Mouse (Mus musculus) limb, embryonic 13.5 days (tissue): ENCODE data around the gene Grk2. TPM values are rescaled to one million over a fixed set of nuclear protein-coding genes. Genes with fewer than 3 reads are reported as not detected.

Experiments used
- ATAC-seq: fragments of 200-750 bp; cut with Nextera tagmentation; 2 replicates; pipeline ENCODE4 v1.8.0; 2017; ENCODE audit warnings: low read depth, moderate number of reproducible peaks, moderate TSS enrichment; ENCODE audit not compliant: low FRiP score
- H3K27ac ChIP-seq: fragments of 300-500 bp; sonication (generic); 2 replicates; pipeline ENCODE4 v1.5.1; 2015; ENCODE audit warnings: inconsistent platforms, mild to moderate bottlenecking, moderate library complexity
- H3K27me3 ChIP-seq: fragments of 300-500 bp; sonication (generic); 2 replicates; pipeline ENCODE4 v1.6.1; 2015; ENCODE audit warnings: mild to moderate bottlenecking, inconsistent platforms
- H3K36me3 ChIP-seq: fragments of 300-500 bp; sonication (generic); 2 replicates; pipeline ENCODE4 v1.6.1; 2015; ENCODE audit warnings: inconsistent platforms, mild to moderate bottlenecking, moderate library complexity
- H3K4me1 ChIP-seq: fragments of 300-500 bp; sonication (generic); 2 replicates; pipeline ENCODE4 v1.6.1; 2015; ENCODE audit warnings: inconsistent platforms
- H3K4me2 ChIP-seq: fragments of 300-500 bp; sonication (generic); replicated peaks from 2 replicates; pipeline ENCODE4 v1.6.1; 2015; ENCODE audit warnings: inconsistent platforms, mild to moderate bottlenecking, moderate library complexity
- H3K4me3 ChIP-seq: fragments of 300-500 bp; sonication (generic); 2 replicates; pipeline ENCODE4 v1.5.1; 2015; ENCODE audit warnings: moderate library complexity, mild to moderate bottlenecking, inconsistent platforms
- H3K9ac ChIP-seq: fragments of 300-500 bp; sonication (generic); 2 replicates; pipeline ENCODE4 v1.6.1; 2015; ENCODE audit warnings: mild to moderate bottlenecking, inconsistent platforms
- H3K9me3 ChIP-seq: fragments of 300-500 bp; sonication (generic); 2 replicates; pipeline ENCODE4 v1.6.1; 2016; ENCODE audit warnings: inconsistent platforms
- WGBS: fragments of 180-500 bp; shearing (Covaris S2); methylation state at CpG from one replicate; pipeline ENCODE4 v1.1.7; 2015; 5-methylcytosine and 5-hydroxymethylcytosine counted together
- polyA plus RNA-seq: library from polyadenylated mRNA; unstranded; fragments of >200 nt; fragmentation: Nextera tagmentation; extraction: Ambion mirVana; gene quantifications from 2 replicates; pipeline ENCODE4 v1.2.1, GENCODE M21; 2015

Gene Grk2
- polyA plus RNA-seq, 1 experiment from 2014 or later: 16.5 TPM

GRCm38 (mm10) chr19:4301735-4302651 is 4.0 kb downstream of the Grk2 start:
- peak overlapping the region; percentile 54 for H3K9ac ChIP-seq
- 17% methylated on average over 21 of the region's 21 CpGs for WGBS

GRCm38 (mm10) chr19:4300852-4301734 is 4.9 kb downstream of the Grk2 start:
- no peak for ATAC-seq
- Histone ChIP-seq H3K27me3 (no peaks in the 10 kb centered on the region), H3K27ac (peak overlapping the region; percentile 83), H3K4me3 (peak overlapping the region; percentile 21; the same call in 1 of the 2 replicates), H3K9me3 (no peaks in the 10 kb centered on the region), H3K36me3 (peaks cover 15% of the 10 kb centered on the region), H3K9ac (peak overlapping the region; percentile 54; the same call in 1 of the 2 replicates), H3K4me2 (peak overlapping the region; percentile 90), H3K4me1 (peaks cover 61% of the 10 kb centered on the region)
- 63% methylated on average over 11 of the region's 11 CpGs for WGBS

More at GRCm38 (mm10) chr19:4301735-4302651, 4.0 kb downstream of the Grk2 start:
- Histone ChIP-seq H3K4me3 (peak overlapping the region; percentile 21), H3K27ac (peak overlapping the region; percentile 83), H3K4me2 (peak overlapping the region; percentile 90), H3K9me3 (no peaks in the 10 kb centered on the region), H3K36me3 (peaks cover 9% of the 10 kb centered on the region), H3K27me3 (no peaks in the 10 kb centered on the region), H3K4me1 (peaks cover 69% of the 10 kb centered on the region)
- ATAC-seq: 0 out of 2 replicates have a peak, but pooled peaks have one; percentile 13

DNA sequence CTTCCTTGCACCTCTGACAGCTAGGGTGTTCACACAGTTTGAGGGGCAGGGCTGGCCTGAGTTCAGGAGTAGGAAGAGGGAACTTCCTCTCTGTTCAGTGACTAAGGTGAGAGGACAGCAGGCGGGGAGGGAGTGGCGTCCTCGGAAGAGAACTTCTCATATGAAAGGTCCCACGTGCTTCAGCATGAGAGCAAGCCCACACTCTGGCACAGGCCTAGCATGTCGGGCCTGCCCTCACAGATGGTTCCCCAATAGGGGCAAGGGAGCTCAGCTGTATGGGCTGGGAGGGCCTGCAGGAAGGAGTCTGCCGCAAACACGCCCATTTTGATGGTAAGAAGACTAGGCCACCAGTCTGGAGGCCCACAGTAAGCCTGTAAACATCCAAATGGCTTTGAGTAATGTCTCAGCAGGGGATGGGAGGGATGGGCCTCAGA is 5.7 kb downstream of the Grk2 start:
- Histone ChIP-seq H3K27me3 (no peaks in the 10 kb centered on the region), H3K4me1 (peaks cover 60% of the 10 kb centered on the region), H3K4me2 (no peak overlapping the region), H3K9me3 (no peaks in the 10 kb centered on the region), H3K36me3 (peaks cover 22% of the 10 kb centered on the region), H3K4me3 (no peak overlapping the region), H3K27ac (no peak overlapping the region; the same call in 1 of the 2 replicates), H3K9ac (peak overlapping the region; percentile 20; the same call in 1 of the 2 replicates)
- WGBS: 34% methylated on average over 7 of the region's 7 CpGs
- no peak for ATAC-seq

- Histone ChIP-seq H3K4me1 (peaks cover 58% of the 10 kb centered on the region), H3K4me3 (no peak overlapping the region), H3K27me3 (no peaks in the 10 kb centered on the region), H3K9ac (peak overlapping the region; percentile 20; the same call in 1 of the 2 replicates), H3K27ac (no peak overlapping the region), H3K36me3 (peaks cover 26% of the 10 kb centered on the region), H3K4me2 (no peak overlapping the region), H3K9me3 (no peaks in the 10 kb centered on the region)
- WGBS: 80% methylated on average over 6 of the region's 6 CpGs
- ATAC-seq: no peak
These were observed 6.3 kb downstream of the Grk2 start for GRCm38 (mm10) chr19:4299574-4300270.

GRCm38 (mm10) chr19:4299126-4299525 is 6.9 kb downstream of the Grk2 start:
- H3K4me2 ChIP-seq: no peak overlapping the region
- no peak for ATAC-seq
- H3K27ac ChIP-seq: no peak overlapping the region
- H3K36me3 ChIP-seq: peaks cover 32% of the 10 kb centered on the region
- H3K9me3 ChIP-seq: no peaks in the 10 kb centered on the region
- H3K4me1 ChIP-seq: peaks cover 56% of the 10 kb centered on the region
- WGBS: 86% methylated on average over 7 of the region's 7 CpGs
- no peak overlapping the region for H3K9ac ChIP-seq
- H3K27me3 ChIP-seq: no peaks in the 10 kb centered on the region
- no peak overlapping the region for H3K4me3 ChIP-seq

GRCm38 (mm10) chr19:4298322-4299121 is 7.5 kb downstream of the Grk2 start:
- Histone ChIP-seq H3K27ac (no peak overlapping the region), H3K9ac (no peak overlapping the region), H3K27me3 (no peaks in the 10 kb centered on the region), H3K4me3 (no peak overlapping the region), H3K9me3 (no peaks in the 10 kb centered on the region), H3K36me3 (peaks cover 38% of the 10 kb centered on the region), H3K4me2 (no peak overlapping the region), H3K4me1 (peaks cover 50% of the 10 kb centered on the region)
- 83% methylated on average over 17 of the region's 17 CpGs for WGBS
- no peak for ATAC-seq

GRCm38 (mm10) chr19:4297851-4298250 is 8.2 kb downstream of the Grk2 start:
- Histone ChIP-seq H3K9me3 (no peaks in the 10 kb centered on the region), H3K4me1 (peaks cover 44% of the 10 kb centered on the region), H3K36me3 (peaks cover 43% of the 10 kb centered on the region), H3K27ac (no peak overlapping the region), H3K4me3 (no peak overlapping the region), H3K27me3 (no peaks in the 10 kb centered on the region), H3K9ac (no peak overlapping the region), H3K4me2 (no peak overlapping the region)
- no peak for ATAC-seq
- WGBS: 89% methylated on average over 5 of the region's 5 CpGs

- H3K9ac ChIP-seq: no peak overlapping the region
- H3K4me2 ChIP-seq: no peak overlapping the region
- H3K36me3 ChIP-seq: peaks cover 55% of the 10 kb centered on the region
- no peak overlapping the region for H3K4me3 ChIP-seq
- no peak for ATAC-seq
- WGBS: 98% methylated on average over 2 of the region's 2 CpGs
- no peaks in the 10 kb centered on the region for H3K9me3 ChIP-seq
- H3K4me1 ChIP-seq: peaks cover 31% of the 10 kb centered on the region
- no peak overlapping the region for H3K27ac ChIP-seq
- H3K27me3 ChIP-seq: no peaks in the 10 kb centered on the region
These were observed 9.4 kb downstream of the Grk2 start for GRCm38 (mm10) chr19:4296611-4297010.

GRCm38 (mm10) chr19:4295391-4295790 is 10.6 kb downstream of the Grk2 start:
- Histone ChIP-seq H3K36me3 (peaks cover 67% of the 10 kb centered on the region), H3K27ac (no peak overlapping the region), H3K9me3 (no peaks in the 10 kb centered on the region), H3K9ac (no peak overlapping the region), H3K4me2 (no peak overlapping the region), H3K4me1 (peaks cover 19% of the 10 kb centered on the region), H3K27me3 (no peaks in the 10 kb centered on the region), H3K4me3 (no peak overlapping the region)
- ATAC-seq: no peak
- 92% methylated on average over 4 of the region's 4 CpGs for WGBS

DNA sequence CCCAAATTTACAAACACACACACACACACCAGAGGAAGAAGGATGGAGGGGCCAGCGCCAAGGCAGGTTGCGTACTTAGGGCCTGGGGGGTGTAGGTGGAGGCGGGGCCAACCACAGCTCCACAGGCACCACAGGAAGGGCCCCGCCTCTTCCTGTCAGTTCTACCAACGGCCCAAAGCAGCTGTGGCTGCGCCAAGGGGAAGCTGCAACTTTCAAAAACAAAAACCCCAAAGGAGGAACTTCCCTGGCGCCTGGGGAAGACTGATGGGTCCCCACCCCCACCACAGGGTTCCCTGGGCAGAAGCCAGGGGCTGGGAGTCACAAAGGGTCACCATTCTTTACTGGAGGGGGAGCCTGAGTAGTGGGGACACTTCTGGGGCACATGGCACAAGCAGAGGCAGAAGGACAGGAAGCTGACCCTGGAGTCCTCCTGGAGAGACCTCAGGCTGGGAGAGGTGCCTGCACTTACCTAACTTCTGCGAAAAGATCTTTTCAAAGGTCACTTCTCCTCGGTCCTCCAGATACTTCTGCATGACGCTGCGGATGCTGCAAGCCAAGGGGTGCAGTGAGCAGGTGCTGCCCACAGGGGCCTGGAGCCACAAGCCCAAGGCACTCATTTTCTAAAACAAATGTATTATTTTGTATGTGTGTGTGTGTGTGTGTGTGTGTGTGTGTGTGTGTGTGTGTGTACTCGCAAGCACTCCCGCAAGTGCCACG is 11.5 kb downstream of the Grk2 start:
- no peak for ATAC-seq
- peaks cover 76% of the 10 kb centered on the region for H3K36me3 ChIP-seq
- 75% methylated on average over 14 of the region's 14 CpGs for WGBS

More for the DNA sequence above, 11.5 kb downstream of the Grk2 start:
- H3K4me3 ChIP-seq: no peak overlapping the region
- peak overlapping the region; percentile 28; the same call in 1 of the 2 replicates for H3K27ac ChIP-seq
- H3K9me3 ChIP-seq: no peaks in the 10 kb centered on the region
- no peak overlapping the region for H3K4me2 ChIP-seq
- H3K4me1 ChIP-seq: peaks cover 12% of the 10 kb centered on the region; the same call in 1 of the 2 replicates
- 0 out of 2 replicates have a peak overlapping the region, but pooled peaks have one; percentile 4 for H3K9ac ChIP-seq
- no peaks in the 10 kb centered on the region for H3K27me3 ChIP-seq
